ENCODE assay signal across 10 mouse cellular contexts in the genomic region with DNA sequence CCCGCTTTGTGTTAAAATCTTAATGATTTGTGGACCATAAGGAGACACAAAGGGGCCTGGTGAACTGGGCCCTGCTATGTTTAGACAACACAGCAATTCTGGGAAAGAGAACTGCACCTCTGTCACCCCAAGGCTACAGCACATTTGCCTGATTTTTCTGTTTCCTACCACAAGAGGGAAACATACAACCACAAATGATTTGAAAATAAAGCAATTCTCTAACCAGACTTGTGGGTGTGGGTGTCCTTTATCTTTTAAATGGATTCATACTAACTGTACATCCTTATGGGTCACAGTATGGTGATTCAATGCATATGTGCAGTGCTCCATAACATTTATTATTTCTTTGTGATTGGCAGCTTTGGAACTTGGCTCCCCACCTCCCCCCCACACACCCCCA. TPM values are rescaled to one million over a fixed set of nuclear protein-coding genes. Genes with fewer than 3 reads are reported as not detected.
A peak's percentile ranks its signal among the peaks of the same experiment; 100 is the strongest.
DNase-seq lines count a peak whose midpoint lies in the region; ATAC-seq lines count a peak whose summit lies in the region.
"Had no signal": no experiment of that assay in that cellular context is flagged by ENCODE, and none has a peak within 500 bp of the region (broad histone marks: within the 10 kb centered on the region; RNA-seq: fewer than 3 reads in every experiment).

No protein-coding gene starts in this region.

- no peak overlapping the region for H3K27ac ChIP-seq in forebrain, embryonic 15.5 days (replicated peaks)
- no peak overlapping the region for H3K27ac ChIP-seq in forebrain, embryonic 12.5 days
- H3K27ac ChIP-seq: hindbrain, embryonic 15.5 days; macrophage had no signal

- no peak overlapping the region for H3K4me3 ChIP-seq in forebrain, embryonic 15.5 days
- H3K4me3 ChIP-seq in forebrain, embryonic 12.5 days (replicated peaks), result no peak overlapping the region
- H3K4me3 ChIP-seq: hindbrain, embryonic 15.5 days had no signal

- H3K4me2 ChIP-seq in forebrain, embryonic 15.5 days (replicated peaks), result no peak overlapping the region
- H3K4me2 ChIP-seq in forebrain, embryonic 12.5 days, result no peak overlapping the region
- H3K4me2 ChIP-seq: hindbrain, embryonic 15.5 days had no signal

- H3K9ac ChIP-seq in forebrain, embryonic 15.5 days (replicated peaks), result no peak overlapping the region
- H3K9ac ChIP-seq in forebrain, embryonic 12.5 days, result no peak overlapping the region
- H3K9ac ChIP-seq: hindbrain, embryonic 15.5 days had no signal

- no peaks in the 10 kb centered on the region for H3K4me1 ChIP-seq in forebrain, embryonic 15.5 days
- H3K4me1 ChIP-seq in forebrain, embryonic 12.5 days, result peaks cover 2% of the 10 kb centered on the region; the same call in 1 of the 2 replicates
- H3K4me1 ChIP-seq: hindbrain, embryonic 15.5 days had no signal

- intact Hi-C loops in gastrocnemius, postnatal 14 days (cut with DNase I; ENCODE audit: low total_unique reads), result loop anchor here (10.0 kb wide), 1 partner anchor 588 kb away; no protein-coding TSS in a partner anchor

- no peaks in the 10 kb centered on the region for H3K36me3 ChIP-seq in forebrain, embryonic 15.5 days
- no peaks in the 10 kb centered on the region for H3K36me3 ChIP-seq in forebrain, embryonic 12.5 days (replicated peaks)
- H3K36me3 ChIP-seq: hindbrain, embryonic 15.5 days had no signal

- ATAC-seq in forebrain, embryonic 15.5 days (replicated peaks), result peak; percentile 79
- no peak for ATAC-seq in forebrain, embryonic 12.5 days (ENCODE audit: low FRiP score)
- ATAC-seq in cerebellum, adult (ENCODE audit: insufficient number of reproducible peaks, low FRiP score, low TSS enrichment), result no peak

- H3K9me3 ChIP-seq in forebrain, embryonic 15.5 days, result no peaks in the 10 kb centered on the region
- no peaks in the 10 kb centered on the region for H3K9me3 ChIP-seq in forebrain, embryonic 12.5 days
- H3K9me3 ChIP-seq: hindbrain, embryonic 15.5 days had no signal

- no peaks in the 10 kb centered on the region for H3K27me3 ChIP-seq in forebrain, embryonic 15.5 days
- no peaks in the 10 kb centered on the region for H3K27me3 ChIP-seq in forebrain, embryonic 12.5 days
- H3K27me3 ChIP-seq: hindbrain, embryonic 15.5 days had no signal

- WGBS in forebrain, embryonic 15.5 days, result 71% methylated on average over 1 of the region's 1 CpGs
- WGBS in forebrain, embryonic 12.5 days, result 70% methylated on average over 1 of the region's 1 CpGs

- DNase-seq in 416B (ENCODE audit: low read depth), result peak; percentile 67
- DNase-seq in brain, adult 2 months (ENCODE audit: low read depth, low spot score), result peak; percentile 44
- peak; percentile 38 for DNase-seq in lung, postnatal 36 days
- no peak for DNase-seq in B cell, adult 2 months
- DNase-seq in gastrocnemius, postnatal 14 days, result no peak

RNA-seq across cellular contexts. Expression of a gene that starts 17.6 kb away (rescaled TPM):
- 19.2 and 22.3 TPM in 2 replicates for polyA plus RNA-seq in forebrain, embryonic 15.5 days (2015; fragmentation: Nextera tagmentation; extraction: Ambion mirVana)
- 54.3 and 57.3 TPM in 2 replicates for polyA plus RNA-seq in forebrain, embryonic 12.5 days (2016; fragmentation: Nextera tagmentation; extraction: Ambion mirVana)
- total RNA-seq in gastrocnemius, postnatal 14 days (2021), result 1 to 10 TPM; 4.1 TPM

RNA-seq across cellular contexts. Expression of a gene that starts 18.0 kb away (rescaled TPM):
- polyA plus RNA-seq in forebrain, embryonic 15.5 days (2015; fragmentation: Nextera tagmentation; extraction: Ambion mirVana), result 36.0 and 42.3 TPM in 2 replicates
- 32.6 and 36.5 TPM in 2 replicates for polyA plus RNA-seq in forebrain, embryonic 12.5 days (2016; fragmentation: Nextera tagmentation; extraction: Ambion mirVana)
- total RNA-seq in gastrocnemius, postnatal 14 days (2021), result 100 to 1,000 TPM; 889 to 917 TPM

Comparison
In these comparisons a context has a peak if more than half of its experiments do, and no peak if none do; other contexts are left out.
1. DNase-seq: peak in 416B (single experiment), brain, adult 2 months (single experiment) and lung, postnatal 36 days (single experiment); none in B cell, adult 2 months (0 of 2) and gastrocnemius, postnatal 14 days (single experiment).